Mouse (Mus musculus) bone marrow macrophage, adult 2 months (primary cell): ENCODE measurements around the gene Ccdc152. TPM values are rescaled to one million over a fixed set of nuclear protein-coding genes. Genes with fewer than 3 reads are reported as not detected.
"Not testable (repeated sequence)": the region's sequence is repeated elsewhere in the genome, so short reads cannot be mapped to it uniquely, and the experiment has no call there.

ENCODE experiments used
- H3K27ac ChIP-seq: 2 replicates; pipeline ENCODE4 v1.5.1; 2012; ENCODE audit warnings: low read depth, low read length; ENCODE audit not compliant: insufficient read depth
- H3K4me1 ChIP-seq: 2 replicates; pipeline ENCODE4 v1.6.1; 2012; ENCODE audit warnings: low read length; ENCODE audit not compliant: control insufficient read depth, insufficient read depth
- H3K4me3 ChIP-seq: 2 replicates; pipeline ENCODE4 v1.5.1; 2012; ENCODE audit warnings: mild to moderate bottlenecking, low read length, moderate library complexity; ENCODE audit not compliant: insufficient read depth
- CTCF ChIP-seq: IDR thresholded peaks from 2 replicates; pipeline ENCODE4 v1.5.1; 2012; ENCODE audit warnings: low read depth, mild to moderate bottlenecking, low read length, moderate library complexity
- POLR2A ChIP-seq: IDR thresholded peaks from 2 replicates; pipeline ENCODE4 v1.6.1; 2012; ENCODE audit warnings: mild to moderate bottlenecking, low read depth, low read length, borderline replicate concordance
- polyA plus RNA-seq: library from polyadenylated mRNA; stranded (reverse); fragments of >200 nt; gene quantifications from 2 replicates; pipeline ENCODE4 v1.2.4, GENCODE M21; 2012; ENCODE audit not compliant: missing spikeins, insufficient read depth, insufficient read length

The Ccdc152 gene
- polyA plus RNA-seq, 1 experiment: 11.5 TPM

- peaks cover 26% of the 10 kb centered on the region for H3K4me1 ChIP-seq
- TF ChIP-seq CTCF: no peak
- no peak for TF ChIP-seq POLR2A
- no peak overlapping the region for H3K4me3 ChIP-seq
- no peak overlapping the region for H3K27ac ChIP-seq
Observed at GRCm38 (mm10) chr15:3260309-3260708, 43.0 kb downstream of the Ccdc152 start.

- Histone ChIP-seq H3K4me3 (no peak overlapping the region), H3K4me1 (peaks cover 22% of the 10 kb centered on the region), H3K27ac (peak overlapping the region; percentile 64)
- TF ChIP-seq POLR2A (no peak), CTCF (no peak)
Observed at GRCm38 (mm10) chr15:3259025-3259424, 44.3 kb downstream of the Ccdc152 start.

GRCm38 (mm10) chr15:3251718-3252067, 51.6 kb downstream of the Ccdc152 start:
- no peak overlapping the region for H3K4me3 ChIP-seq
- no peak for TF ChIP-seq CTCF
- no peak for TF ChIP-seq POLR2A
- H3K4me1 ChIP-seq: peaks cover 31% of the 10 kb centered on the region
- H3K27ac ChIP-seq: peak overlapping the region; percentile 96

GRCm38 (mm10) chr15:3251031-3251717, 52.2 kb downstream of the Ccdc152 start:
- Histone ChIP-seq H3K4me1 (peaks cover 31% of the 10 kb centered on the region), H3K4me3 (no peak overlapping the region), H3K27ac (peak overlapping the region; percentile 96)
- TF ChIP-seq CTCF: no peak
- no peak for TF ChIP-seq POLR2A

- peak overlapping the region; percentile 96 for H3K27ac ChIP-seq
- TF ChIP-seq CTCF (no peak), POLR2A (no peak)
- no peak overlapping the region for H3K4me3 ChIP-seq
- H3K4me1 ChIP-seq: peaks cover 31% of the 10 kb centered on the region
Observed at GRCm38 (mm10) chr15:3250620-3251019, 52.7 kb downstream of the Ccdc152 start.

- H3K4me1 ChIP-seq, H3K4me3 ChIP-seq, H3K27ac ChIP-seq: not testable (repeated sequence)
Observed at GRCm38 (mm10) chr15:3245036-3245435, 58.3 kb downstream of the Ccdc152 start.

- H3K27ac ChIP-seq: no peak overlapping the region
- TF ChIP-seq CTCF (no peak), POLR2A (no peak)
- no peak overlapping the region for H3K4me3 ChIP-seq
- peaks cover 16% of the 10 kb centered on the region for H3K4me1 ChIP-seq
Observed at GRCm38 (mm10) chr15:3237963-3238362, 65.4 kb downstream of the Ccdc152 start.

- Histone ChIP-seq H3K27ac (no peak overlapping the region), H3K4me1 (peaks cover 25% of the 10 kb centered on the region), H3K4me3 (no peak overlapping the region)
- TF ChIP-seq CTCF (no peak), POLR2A (no peak)
Observed at GRCm38 (mm10) chr15:3236338-3236737, 67.0 kb downstream of the Ccdc152 start.

GRCm38 (mm10) chr15:3233837-3234551, 69.3 kb downstream of the Ccdc152 start:
- H3K4me3 ChIP-seq: peak overlapping the region; percentile 40
- peak overlapping the region; percentile 99 for H3K27ac ChIP-seq
- TF ChIP-seq POLR2A: 0 out of 2 replicates have a peak, but pooled peaks have one; percentile 55
- no peak for TF ChIP-seq CTCF
- peaks cover 42% of the 10 kb centered on the region for H3K4me1 ChIP-seq

- peak overlapping the region; percentile 99 for H3K27ac ChIP-seq
- TF ChIP-seq CTCF (no peak), POLR2A (no peak)
- no peak overlapping the region for H3K4me3 ChIP-seq
- H3K4me1 ChIP-seq: peaks cover 56% of the 10 kb centered on the region
Observed at GRCm38 (mm10) chr15:3232168-3232835, 71.0 kb downstream of the Ccdc152 start.
